Mouse (Mus musculus): ENCODE measurements around the gene Icam2.

- TF ChIP-seq GATA1 (IDR thresholded peaks at IDR 0.05; ENCODE audit: borderline replicate concordance, low read length) (no peak), FLI1 (IDR thresholded peaks at IDR 0.05; ENCODE audit: low read length) (no peak)
Observed at GRCm38 (mm10) chr11:106428556-106428955, 40.7 kb upstream of the Icam2 start.
